Mouse (Mus musculus): ENCODE data around the gene Vwce.

DNA sequence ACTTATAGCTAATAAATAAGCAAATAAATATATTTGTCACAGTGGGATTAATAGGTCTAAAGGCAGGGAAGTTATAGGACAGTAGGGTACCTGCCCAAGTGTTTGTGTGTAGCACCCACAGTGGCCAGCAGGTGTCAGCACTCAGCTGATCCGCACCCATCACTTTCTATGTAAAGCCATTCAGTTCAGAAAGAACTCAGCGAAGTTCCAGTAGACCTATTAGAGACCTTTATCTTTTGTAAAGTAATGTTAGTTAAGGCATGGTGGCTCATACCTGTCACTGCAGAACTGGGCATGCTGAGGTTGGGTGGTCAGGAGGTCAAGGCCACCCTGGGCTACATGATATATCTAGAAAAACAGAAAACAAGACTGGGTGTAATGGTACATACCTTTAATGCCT lies 31.5 kb downstream of the Vwce start:
- no peak for TF ChIP-seq POLR2A (IDR thresholded peaks at IDR 0.05; ENCODE audit: low read depth, low read length)
- peak; percentile 90; the same call in 1 of the 2 replicates for TF ChIP-seq CTCF (IDR thresholded peaks at IDR 0.05; ENCODE audit: extremely low read depth, insufficient read length, insufficient replicate concordance, low read depth, low read length)
